Mouse (Mus musculus) yolk sac, embryonic 10.5 days (tissue): ENCODE measurements around the gene Gm20388.

Experiments
- DNase-seq: peaks from one replicate; pipeline ENCODE4 v3.0.0-alpha.2; 2017; ENCODE audit warnings: low spot score

Gene Gm20388

DNA sequence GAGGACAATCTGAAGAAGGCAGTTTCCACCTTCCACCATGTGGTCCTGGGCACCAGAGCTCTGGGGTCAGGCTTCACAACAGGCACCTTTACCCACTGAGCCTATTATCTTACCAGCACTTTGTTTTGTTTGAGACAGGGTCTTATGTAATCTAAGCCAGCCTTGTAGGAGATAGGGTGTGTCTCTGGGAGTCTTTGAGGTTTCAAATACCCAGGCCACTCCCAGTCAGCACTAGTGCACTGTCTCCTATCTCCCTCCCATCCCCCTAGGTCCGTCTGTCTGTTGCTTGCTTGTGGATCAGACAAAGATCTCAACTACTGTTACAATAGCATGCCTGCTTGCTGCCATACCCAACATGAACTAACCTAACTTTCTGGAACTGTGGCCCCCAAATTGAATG, 3050.3 kb downstream of the Gm20388 start:
- peak; percentile 47 for DNase-seq

DNA sequence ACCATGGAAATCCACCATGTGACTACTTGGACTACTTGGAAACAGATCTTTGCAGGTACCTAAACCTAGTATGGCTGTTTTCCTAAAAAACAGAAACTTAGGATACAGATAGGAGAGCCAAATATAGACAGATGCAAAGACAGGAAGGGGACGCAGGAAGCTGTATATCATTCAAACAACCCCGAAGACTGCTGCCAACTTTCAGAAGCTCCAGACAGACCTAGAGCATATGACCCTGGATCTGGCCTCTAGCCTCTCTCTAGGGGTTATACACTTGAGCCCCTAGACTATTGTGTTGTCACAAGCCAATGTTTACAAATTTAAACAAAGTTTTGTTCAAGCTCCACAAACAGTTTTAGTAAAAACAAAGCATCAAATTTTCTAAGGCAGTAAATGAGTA, 3050.8 kb downstream of the Gm20388 start:
- no peak for DNase-seq

DNA sequence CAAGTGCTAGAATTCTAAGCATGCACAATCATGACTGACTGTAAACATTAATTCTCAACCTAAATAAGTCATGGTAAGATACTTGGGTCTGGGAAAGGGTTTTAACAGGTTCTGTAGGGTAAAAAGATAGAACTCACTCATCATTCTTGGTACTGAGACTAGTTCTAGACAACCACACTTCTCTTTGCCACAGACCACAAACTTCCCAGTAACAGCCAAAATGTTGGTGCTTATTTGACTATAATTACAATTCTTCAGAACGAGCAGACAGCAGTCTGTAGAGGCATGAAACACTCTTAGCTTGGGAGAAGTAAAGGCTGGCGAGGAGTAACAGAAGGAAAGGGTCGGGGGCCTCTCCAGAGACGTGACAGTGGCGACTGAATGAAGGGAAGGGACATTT, 3051.4 kb downstream of the Gm20388 start:
- no peak for DNase-seq

DNA sequence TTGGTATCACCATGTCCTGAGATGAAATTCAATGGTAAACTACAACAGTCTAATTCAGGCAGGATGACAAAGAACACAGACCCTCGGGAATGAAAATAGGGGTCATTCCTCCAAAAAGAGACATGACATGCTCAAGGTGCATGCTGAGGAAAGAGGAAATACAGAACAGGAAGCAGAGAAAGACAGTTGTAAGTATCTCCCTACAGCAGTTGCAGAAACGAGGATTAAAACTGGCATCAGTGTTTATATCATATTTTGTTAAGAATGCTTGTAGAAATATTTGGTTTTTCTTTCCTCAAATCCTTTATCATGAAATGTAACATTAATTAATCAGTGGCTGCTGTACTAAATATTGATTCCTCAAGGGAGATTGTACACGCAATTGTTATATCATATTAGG, 3056.0 kb downstream of the Gm20388 start:
- DNase-seq = no peak

DNA sequence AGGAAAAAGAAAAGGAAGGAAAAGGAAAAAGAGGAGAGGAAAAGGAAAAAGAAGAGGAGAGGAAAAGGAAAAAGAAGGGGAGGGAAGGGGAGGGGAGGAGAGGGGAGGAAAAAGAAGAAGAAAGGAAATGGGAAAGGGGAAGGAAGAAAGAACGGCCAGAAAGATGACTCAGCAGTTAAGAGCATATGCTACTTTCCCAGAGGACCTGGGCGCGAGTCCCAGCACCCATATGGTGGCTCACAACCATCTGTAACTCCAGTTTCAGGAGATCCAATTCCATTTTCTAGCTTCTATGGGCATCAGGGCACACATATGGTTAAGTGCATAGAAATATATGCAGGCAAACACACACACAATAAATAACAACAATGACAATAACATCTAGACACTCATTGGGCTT, 3057.5 kb downstream of the Gm20388 start:
- no peak for DNase-seq

DNA sequence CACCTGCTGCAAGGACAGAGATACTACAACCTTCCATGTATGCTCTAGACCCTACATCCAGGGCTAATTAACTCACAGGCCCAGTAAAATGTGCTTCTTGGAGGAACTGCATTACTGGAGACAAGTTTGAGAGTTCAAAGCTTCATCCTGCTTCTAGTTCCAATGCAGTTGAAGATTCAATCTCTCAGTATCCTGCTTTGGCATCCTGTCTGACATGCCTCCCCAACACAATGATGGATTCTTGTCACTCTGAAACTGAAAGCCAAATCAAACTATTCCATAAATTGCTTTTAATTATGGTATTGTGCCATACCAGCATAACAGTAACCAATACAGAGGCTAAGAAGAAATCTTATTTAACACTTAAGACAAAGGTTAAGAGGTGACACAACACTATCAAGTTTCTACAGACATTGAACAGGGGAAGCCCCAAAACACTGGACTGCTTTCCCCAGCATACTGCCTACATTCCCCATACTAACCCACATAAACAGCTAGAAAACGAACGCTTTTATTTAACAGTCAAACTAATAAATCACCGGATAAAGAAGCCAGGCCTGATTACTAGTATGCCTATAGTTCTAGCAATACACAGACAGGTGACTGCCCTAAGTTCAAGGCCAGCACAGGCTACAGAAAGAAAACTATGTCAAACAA, 3059.5 kb downstream of the Gm20388 start:
- no peak for DNase-seq

DNA sequence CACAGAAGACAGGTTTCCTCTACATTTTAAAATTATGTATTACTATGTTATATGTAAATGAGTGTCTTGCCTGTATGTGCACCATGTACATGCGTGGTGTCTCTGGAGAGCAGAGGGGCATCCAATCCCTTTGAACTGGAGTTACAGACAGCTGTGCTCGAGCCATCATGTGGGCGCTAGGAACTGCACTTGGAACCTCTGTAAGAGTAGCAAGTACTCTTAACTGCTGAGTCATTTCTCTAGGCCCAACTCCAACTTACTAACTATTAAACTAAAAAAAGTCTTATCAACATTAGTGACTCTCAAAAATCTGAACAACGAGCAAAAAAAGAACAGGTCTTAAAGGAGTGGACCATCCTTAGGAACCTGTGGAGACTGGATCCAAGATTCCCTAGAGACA, 3065.4 kb downstream of the Gm20388 start:
- no peak for DNase-seq

DNA sequence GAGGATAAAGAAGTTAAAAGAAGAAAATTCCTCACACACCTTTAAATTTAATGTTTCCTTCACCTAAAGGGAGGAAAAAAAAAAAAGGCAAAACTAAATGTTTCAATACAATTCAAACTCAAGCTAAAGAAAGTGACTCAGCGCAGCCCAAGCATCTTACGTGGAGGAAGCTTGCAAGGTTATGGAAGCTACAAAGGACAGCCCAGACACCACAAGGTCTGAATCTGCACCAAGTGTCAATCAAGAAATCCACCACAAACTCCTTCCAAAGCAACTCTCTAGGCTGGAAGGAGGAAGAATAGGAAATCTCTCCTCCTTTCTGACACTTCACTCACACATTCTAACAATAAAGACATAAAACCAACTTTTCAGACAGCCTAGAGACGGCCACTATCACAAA, 3068.8 kb downstream of the Gm20388 start:
- no peak for DNase-seq

DNA sequence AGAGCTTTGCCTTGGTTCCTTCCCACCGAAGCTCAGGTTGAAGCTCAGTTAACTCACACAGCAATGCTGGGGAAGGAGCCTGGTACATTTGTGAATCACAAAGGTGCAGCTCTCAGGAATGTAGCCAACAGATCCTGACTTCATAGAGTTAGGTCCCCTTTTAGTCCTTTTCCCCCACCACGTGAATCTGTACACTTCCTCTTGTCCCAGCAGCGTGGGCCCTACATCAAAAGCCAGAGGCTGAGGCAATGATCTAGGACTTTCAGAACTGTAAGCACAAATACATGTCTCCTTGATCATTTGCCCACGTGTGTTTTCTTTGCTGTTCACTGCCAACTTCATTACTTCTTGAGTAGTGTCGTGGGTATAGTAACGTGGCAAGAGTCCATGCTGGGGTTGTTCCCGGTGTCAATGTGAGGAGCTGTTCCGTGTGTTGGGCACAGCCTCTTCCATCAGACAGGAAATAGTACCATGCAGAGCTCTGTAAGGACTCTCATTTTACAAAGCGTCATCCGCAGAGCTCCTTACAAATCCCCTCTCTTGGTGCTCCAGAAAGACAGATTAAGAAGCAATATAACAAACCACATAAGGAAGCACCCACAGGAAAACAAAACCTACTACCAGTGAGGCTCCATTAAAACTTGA, 3069.3 kb downstream of the Gm20388 start:
- DNase-seq = no peak

DNA sequence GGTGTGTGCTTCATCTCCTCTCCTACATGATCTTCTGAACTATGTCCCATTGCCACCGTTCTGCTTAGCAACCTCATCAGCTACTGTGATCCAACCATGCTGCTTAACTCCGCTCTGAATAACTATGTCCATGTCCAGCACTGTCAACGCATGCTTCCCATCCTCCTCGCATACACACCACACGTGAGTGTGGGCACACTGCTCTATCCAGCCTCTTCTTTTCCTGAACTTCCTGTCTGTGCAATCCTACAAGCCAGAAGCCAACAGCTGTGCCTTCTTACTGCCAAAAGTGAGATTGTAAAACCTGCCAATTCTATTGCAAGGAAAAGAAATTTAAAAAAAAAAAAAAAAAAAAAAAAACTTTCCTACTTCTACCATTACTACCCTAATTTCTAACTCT, 3071.0 kb downstream of the Gm20388 start:
- DNase-seq = no peak

DNA sequence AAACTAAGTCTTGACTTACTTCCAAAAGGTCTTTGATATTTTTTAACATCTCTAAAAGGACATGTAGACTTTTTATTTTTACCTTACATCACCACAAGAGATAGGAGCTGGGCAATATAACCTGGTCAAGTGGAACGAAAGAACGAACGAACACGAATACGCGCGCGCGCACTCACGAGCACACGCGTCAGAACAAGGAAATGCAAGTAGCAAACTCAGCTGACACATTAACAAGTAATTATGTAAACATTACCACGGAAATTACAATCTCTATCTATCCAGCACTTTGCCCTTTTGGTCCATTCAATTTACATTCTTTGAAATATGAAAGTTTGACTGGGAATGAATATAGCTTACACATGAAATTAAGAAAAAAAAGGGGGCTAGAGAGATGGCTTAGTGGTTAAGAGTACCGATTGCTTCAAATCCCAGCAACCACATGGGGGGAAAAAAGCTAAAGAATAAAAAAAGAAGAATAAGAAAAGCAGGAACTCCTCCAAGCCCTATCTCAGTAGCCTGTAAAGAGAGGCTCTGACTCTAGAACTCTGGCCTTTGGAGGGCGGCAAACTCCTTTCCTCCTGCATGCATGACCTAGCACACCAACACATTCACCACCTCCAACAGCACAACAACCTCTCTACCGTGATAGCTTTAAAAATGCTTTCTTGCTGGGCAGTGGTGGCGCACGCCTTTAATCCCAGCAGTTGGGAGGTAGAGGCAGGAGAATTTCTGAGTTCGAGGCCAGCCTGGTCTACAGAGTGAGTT, 3072.7 kb downstream of the Gm20388 start:
- no peak for DNase-seq

DNA sequence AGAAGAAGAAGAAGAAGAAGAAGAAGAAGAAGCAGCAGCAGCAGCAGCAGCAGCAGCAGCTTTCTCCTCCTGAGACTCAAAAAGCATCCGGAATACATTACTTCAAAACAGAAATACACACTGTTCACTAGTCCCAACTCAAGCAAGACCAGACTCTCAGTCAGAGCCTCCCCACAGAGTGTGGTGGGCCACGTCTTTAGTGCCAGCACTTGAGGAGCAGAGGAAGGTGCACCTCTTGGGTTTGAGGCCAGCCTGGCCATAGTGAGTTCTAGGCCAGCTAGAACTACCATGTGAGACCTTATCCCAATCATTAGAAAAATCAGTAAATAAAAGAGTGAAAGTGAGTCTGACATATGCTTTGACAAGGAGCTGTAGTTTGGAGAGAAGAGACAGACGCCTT, 3073.5 kb downstream of the Gm20388 start:
- DNase-seq = no peak

DNA sequence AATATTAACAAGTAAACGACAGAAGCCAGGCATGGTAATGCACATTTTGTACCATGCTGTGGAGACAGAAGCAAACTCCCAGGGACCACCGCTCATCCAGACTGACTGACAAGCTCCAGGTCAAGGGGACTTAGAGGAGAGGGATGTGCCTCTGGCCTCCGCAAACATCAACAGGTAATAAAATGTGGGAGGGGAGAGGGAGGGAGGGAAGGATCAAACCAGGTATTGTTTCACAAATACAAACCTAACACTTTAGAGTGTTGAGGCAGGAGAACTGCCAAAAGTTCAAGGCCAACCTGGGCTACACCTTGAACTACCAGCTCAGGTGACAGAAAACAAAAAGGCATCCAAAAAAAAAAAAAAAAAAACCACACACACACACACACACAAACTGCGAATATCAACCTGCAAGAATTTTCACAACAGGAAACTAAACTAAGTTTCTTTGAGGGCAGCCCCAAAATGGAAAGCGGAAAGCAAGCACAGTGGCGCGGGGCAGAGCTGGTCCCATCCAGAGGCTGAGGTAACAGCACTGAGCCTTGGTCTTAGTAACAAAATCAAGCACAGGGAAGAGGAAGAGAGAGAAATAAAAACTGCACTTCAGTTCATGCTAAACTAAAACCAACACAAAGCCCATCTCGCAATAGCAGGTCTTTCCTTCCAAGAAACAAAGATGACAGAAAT, 3076.0 kb downstream of the Gm20388 start:
- no peak for DNase-seq

DNA sequence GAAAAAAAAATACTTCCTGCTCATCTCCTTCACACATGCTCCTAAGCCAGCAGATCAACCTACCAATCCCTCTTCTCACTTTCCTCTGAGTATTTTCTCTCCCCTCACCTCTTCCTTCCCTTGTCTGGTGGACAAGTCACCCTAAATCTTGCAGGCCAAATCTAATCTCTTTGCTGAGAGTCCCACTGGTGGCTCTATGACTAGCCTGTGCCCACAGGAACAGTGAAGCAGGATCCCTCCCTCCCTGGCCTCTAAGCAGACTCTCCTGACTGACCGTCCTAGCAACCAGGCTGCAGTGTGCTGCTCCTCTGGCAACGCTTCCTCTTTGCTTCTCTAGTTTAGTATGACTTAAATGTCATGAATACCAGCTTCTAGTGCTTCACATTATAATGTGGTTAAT, 3076.6 kb downstream of the Gm20388 start:
- DNase-seq = no peak

DNA sequence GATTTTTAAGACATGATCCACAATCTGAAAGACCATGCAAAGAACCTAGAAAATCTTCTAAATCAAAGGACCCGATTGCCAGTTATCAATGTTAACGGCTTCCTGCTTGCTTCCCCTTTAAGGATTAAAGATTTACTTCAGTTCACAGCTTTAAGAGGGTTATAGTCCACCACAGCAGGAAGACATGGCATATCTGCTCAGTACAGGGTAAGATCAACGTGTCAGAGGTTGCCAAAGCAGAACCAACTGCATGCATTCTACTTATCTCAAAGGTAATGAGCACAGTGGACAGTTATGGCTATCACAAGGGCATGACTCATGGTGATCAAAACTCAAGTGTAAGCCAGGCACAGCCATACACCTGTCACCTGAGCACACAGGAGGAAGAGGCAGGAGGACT, 3078.3 kb downstream of the Gm20388 start:
- peak; percentile 51 for DNase-seq

DNA sequence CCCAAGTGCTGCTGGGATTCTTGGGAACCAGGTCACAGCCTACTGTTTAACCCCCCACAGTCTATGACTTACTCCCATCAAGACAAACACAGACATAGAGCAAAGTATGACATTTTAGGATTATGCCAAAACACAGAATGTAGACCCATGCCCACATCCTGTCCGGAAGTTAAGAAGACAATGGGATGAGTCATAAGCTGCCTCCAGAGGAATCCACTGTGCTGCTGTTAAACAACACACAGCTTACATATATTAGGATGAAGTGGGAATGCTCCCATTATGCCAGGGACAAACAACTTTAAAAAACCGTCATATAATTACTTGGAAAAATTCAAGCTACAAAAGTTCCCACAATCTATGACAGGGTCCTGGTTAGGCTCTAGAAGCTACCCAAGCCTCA, 3079.3 kb downstream of the Gm20388 start:
- DNase-seq = no peak

DNA sequence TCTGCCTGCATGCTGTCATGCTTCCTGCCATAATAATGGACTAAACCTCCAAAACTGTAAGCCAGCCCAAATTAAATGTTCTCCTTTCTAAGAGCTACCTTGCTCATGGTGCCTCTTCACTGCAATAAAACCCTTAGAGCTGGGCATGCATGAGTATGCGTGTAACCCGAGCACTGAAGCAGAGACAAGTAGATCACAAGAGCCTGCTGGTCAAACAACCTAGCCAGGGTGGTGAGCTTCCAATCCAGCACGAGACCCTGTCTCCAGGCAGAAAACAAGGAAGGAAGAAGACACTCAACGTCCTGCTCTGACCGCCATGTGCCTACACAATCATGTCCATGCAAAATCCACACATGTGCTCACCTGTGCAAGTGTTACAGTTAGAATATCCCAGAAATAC, 3080.7 kb downstream of the Gm20388 start:
- DNase-seq = no peak

DNA sequence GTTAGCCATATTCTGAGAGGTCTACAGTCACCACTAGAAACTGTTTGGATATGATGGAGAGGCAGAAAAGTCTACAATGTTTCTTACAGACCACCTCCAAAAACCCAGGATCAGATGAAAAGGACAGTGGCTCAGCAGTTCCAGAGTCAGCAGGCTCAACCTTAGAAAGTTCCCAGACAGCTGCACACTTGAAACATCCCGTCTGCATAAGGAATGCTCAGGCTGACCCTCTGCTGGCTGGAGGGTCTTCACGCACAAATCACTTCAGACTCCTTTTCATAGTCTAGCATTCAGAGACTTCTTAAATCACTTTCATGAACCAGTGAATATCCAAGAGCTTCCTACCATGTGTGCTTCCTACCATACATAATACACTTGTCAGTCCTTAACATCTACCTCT, 3081.7 kb downstream of the Gm20388 start:
- no peak for DNase-seq

DNA sequence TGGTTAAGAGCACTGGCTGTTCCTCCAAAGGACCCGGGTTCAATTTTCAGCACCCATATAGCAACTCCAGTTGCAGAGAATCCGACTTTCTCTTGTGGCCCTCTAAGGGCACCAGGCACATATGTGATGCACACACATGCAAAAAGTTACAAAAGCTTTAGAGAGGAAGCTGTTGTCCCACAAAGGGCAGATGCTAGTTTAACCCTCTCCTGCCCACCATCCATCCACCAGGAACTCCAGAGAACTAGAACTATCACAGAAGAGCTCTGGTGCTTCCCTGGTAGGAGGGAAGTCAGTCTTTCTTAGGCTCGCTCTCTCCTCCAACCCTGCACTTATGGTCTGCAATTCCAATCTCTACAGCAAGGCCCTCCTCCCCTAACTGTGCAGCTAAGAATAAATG, 3082.4 kb downstream of the Gm20388 start:
- no peak for DNase-seq

DNA sequence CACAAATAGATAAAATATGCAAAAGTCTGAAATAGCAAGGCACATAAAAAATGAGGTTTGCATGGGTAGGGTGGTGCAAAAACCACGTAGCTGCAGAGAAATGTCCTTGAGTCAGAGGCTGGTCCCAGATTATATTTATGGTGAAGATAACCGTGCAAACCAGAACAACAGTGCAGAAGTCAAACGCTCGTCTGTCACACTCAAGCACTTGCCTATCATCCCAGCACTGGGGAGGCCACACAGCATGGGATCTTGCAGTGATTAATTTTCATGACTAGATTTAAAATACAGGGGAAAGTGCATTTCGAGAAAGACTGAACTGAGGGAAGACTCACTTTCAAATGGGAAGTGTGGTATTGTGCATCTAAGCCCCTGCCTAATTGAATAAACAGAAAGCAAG, 3083.1 kb downstream of the Gm20388 start:
- no peak for DNase-seq

DNA sequence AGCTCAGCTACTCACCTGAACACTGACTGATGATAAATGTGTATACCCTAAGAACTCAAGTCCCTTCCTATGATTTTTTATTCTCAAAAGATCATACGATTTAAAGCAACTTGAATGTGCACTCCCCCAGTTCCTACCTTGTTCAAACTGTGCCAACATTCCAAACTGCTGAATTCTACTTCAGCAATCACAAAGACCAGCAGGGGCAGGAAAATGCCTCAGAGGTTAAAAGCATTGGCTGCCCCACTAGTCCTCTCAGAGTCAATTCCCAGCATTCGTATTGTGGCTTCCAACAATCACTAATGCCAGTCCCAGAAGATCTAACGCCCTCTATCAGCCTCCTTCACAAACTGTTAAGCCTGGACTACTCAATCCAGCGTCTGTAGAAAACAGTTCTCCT, 3087.3 kb downstream of the Gm20388 start:
- no peak for DNase-seq

DNA sequence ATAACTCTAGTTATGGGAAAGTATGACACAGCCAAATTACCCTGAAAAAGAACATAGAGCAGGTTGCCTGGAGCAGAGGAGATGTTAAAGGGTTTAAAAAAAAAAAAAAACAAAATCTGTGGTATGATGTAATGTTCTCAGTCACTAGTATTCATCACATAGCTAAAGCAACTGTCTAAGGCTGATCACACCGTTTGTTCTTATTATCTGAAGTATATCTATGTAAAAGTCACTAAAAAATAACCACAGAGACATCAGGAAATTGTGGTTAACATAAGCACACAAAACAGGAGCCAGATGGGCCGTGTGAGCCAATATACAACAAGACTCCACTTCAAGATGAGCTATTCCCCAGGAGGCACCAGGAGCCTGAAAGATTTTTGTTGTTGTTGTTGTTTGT, 3089.7 kb downstream of the Gm20388 start:
- DNase-seq = no peak
